Mouse (Mus musculus): Measurements from ENCODE around the gene Arhgap42. TPM values are rescaled to one million over a fixed set of nuclear protein-coding genes. Genes with fewer than 3 reads are reported as not detected.

The Arhgap42 gene
- polyA plus RNA-seq, 1 experiment: 3.5 TPM

DNA sequence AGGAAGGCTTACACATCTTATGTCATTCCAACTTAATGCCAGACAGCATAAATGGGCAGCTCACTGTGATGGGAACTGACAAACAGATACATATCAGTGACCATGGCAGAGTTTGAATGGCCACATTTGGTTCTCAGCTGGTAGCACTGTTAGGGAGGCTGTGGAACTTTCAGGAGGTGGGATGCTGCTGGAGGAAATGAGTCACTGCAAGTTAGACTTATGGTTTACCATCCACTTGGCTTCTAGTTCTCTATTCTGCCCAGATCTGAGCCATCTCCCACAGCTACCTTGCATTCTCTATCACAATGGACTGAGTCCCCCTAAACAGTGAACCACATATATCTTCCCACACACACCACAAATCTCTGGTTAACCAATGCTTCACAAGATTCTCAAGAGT lies 186.0 kb downstream of the Arhgap42 start:
- Histone ChIP-seq H3K27ac (replicated peaks; ENCODE audit: low read depth, low read length) (no peak overlapping the region), H3K4me3 (ENCODE audit: insufficient read depth, low read depth, low read length) (no peak overlapping the region), H3K4me1 (ENCODE audit: control insufficient read depth, insufficient read depth, insufficient read length, low read length) (no peaks in the 10 kb centered on the region)

DNA sequence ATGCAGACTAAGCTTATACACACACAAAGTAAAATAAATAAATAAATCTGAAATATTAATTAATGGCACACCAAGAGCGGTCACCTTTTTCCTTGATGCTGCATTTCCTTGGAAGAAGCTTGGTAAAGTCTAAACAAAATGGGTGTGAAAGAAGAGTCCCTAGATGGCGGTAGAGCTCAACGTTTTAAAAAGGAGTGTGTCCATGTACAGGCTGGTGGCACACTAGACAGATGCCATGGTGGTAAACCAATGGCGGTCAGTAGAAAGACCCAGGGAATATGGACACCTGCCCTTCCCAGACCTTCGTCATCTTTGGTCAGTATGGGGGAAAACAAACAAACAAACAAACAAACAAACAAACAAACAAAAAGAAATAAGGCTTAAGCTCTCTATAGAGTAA lies 187.7 kb downstream of the Arhgap42 start:
- no peak overlapping the region for H3K27ac ChIP-seq (replicated peaks; ENCODE audit: low read depth, low read length)
- H3K4me1 ChIP-seq (ENCODE audit: control insufficient read depth, insufficient read depth, insufficient read length, low read length): no peaks in the 10 kb centered on the region
- H3K4me3 ChIP-seq (ENCODE audit: insufficient read depth, low read depth, low read length): no peak overlapping the region

DNA sequence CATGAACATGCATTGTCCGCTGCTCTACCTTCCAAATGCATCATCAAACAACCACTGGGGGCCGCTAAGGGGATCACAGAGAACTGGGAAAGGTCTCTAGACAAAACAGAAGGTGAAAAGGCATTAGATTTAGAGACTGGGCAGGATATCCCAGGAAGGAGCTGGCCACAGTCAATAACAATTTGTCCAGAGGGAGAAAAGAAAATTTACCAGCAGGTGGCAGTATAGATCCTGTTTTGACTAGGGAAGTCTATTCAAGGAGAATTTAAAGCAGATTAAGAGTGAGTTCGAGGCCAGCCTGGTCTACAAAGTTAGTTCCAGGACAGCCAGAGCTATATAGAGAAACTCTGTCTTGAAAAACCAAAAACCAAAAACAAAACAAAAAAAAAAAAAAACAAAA lies 189.7 kb downstream of the Arhgap42 start:
- H3K27ac ChIP-seq (replicated peaks; ENCODE audit: low read depth, low read length): no peak overlapping the region
- no peaks in the 10 kb centered on the region for H3K4me1 ChIP-seq (ENCODE audit: control insufficient read depth, insufficient read depth, insufficient read length, low read length)
- no peak overlapping the region for H3K4me3 ChIP-seq (ENCODE audit: insufficient read depth, low read depth, low read length)

DNA sequence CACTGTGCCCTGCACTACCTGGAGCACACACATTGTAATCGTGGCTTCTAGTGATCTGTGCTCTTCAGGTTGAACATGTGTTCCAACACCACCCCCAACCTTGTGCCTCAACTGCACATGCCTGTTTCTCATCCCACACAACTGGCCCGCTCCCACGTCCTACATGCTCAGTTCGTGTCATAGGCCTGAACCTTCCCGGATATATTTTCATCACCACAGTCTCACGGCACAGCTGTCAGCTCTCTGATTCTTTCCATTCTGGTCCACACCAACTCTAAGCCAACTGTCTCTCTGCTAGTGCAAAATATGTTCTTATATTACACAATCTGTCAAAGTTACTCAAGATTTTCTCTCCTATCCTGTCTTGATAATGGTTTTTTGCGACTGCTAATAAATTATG lies 197.9 kb downstream of the Arhgap42 start:
- Histone ChIP-seq H3K27ac (replicated peaks; ENCODE audit: low read depth, low read length) (no peak overlapping the region), H3K4me3 (ENCODE audit: insufficient read depth, low read depth, low read length) (no peak overlapping the region), H3K4me1 (ENCODE audit: control insufficient read depth, insufficient read depth, insufficient read length, low read length) (no peaks in the 10 kb centered on the region)

DNA sequence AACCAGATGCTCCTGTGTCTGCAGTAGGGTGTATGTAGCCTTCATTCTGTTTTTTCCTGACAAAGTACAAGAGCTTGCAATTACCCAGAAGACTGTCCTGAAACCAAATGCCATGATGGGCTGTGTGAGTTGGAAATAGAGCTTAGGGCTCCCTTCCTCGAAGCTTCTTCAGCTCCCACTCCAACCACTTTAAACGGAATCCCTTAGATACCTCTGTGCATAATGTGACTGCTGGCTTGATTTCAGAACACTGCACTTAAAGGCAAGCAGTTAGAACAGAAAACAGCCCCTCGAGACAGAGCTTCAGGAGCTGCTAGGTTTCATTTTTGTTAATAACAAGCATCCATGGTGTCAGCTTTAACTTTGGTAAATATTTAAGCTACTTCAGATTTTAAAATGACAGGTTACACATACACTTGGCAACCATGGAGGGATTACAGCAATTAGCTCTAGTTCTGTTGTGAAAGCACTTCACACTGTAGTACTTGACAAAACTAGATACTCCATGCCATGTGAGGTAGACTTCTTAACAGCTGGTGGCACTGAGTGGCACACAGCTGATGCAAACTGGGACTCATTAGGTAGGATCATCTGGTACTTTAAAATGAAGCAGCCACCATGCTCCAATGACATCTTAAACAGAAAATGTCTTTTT lies 201.8 kb downstream of the Arhgap42 start:
- Histone ChIP-seq H3K4me1 (ENCODE audit: control insufficient read depth, insufficient read depth, insufficient read length, low read length) (no peaks in the 10 kb centered on the region), H3K4me3 (ENCODE audit: insufficient read depth, low read depth, low read length) (no peak overlapping the region), H3K27ac (replicated peaks; ENCODE audit: low read depth, low read length) (no peak overlapping the region)

DNA sequence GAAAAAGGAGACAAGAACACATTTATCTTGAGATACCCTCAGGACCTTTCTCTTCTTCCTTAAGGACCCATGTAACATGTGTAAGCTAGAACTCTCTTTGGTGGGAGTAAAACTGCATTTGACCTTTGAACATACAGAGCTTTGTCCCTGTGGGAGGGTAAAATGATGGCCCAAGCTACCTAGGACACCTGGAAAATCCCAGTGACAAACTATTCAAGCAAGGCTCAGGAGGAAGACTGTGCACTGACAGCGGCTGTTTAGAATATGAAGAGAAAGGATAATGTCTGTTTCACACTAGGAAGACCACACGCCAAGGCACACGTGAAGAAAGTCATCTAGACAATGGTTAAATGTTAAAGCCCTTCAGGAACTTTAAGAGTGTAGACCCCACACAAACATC lies 211.0 kb downstream of the Arhgap42 start:
- no peaks in the 10 kb centered on the region for H3K4me1 ChIP-seq (ENCODE audit: control insufficient read depth, insufficient read depth, insufficient read length, low read length)
- H3K27ac ChIP-seq (replicated peaks; ENCODE audit: low read depth, low read length): no peak overlapping the region
- H3K4me3 ChIP-seq (ENCODE audit: insufficient read depth, low read depth, low read length): no peak overlapping the region

DNA sequence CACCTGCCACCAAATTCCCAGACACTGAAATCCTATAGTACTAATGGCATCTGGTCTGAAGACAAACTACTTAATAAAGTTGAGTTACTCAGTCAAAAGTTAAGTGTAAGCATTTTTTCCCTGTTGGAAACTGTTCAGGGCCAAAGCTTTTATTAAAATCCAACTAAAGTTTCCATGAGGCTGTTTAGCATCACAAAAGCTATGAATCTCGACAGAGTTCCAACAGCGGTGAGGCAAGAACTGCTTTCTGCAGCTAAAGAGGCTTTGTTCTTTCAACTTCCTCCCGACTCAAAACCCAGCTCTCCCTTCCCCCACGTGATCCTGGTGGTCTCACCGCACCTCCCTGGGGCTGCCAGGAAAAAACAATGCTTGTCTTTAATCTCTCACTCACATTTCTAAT lies 211.5 kb downstream of the Arhgap42 start:
- Histone ChIP-seq H3K4me1 (ENCODE audit: control insufficient read depth, insufficient read depth, insufficient read length, low read length) (no peaks in the 10 kb centered on the region), H3K27ac (replicated peaks; ENCODE audit: low read depth, low read length) (no peak overlapping the region), H3K4me3 (ENCODE audit: insufficient read depth, low read depth, low read length) (no peak overlapping the region)

DNA sequence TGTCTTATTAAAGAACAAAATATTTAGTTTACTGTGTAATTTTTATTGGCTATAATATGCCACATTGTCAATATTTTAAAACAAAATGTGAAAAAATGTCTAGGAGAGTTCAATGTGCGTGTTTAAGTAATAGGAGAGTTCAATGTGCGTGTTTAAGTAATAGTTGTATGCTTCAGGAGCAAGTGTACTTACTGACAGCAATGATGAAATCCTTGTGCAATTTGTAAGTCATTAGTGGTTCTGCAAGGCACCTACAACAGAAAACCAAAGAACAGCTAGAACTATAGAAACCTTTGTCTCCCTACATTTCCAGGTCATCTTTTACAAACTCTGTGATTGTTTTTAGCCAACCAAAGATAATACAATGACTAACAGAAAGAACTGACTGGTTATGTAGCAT lies 223.8 kb downstream of the Arhgap42 start:
- Histone ChIP-seq H3K4me3 (ENCODE audit: insufficient read depth, low read depth, low read length) (no peak overlapping the region), H3K4me1 (ENCODE audit: control insufficient read depth, insufficient read depth, insufficient read length, low read length) (no peaks in the 10 kb centered on the region), H3K27ac (replicated peaks; ENCODE audit: low read depth, low read length) (no peak overlapping the region)

DNA sequence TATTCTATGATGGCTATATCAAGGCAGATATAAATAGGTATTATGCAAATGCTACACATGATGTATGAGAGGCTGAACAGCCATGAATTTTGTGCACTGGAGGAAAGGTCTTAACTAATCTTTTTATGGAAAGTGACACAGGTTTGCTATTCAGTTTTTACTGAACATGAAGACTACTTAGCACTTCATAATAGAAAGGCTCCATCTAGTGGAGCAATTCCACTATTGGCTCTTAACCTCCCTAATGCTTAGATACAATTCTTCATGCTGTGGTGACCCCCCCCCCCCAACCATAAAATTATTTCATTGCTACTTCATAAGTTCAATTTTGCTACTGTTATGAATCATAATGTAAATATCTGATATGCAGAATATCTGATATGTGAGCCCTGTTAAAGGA lies 237.7 kb downstream of the Arhgap42 start:
- H3K4me3 ChIP-seq (ENCODE audit: insufficient read depth, low read depth, low read length): no peak overlapping the region
- no peak overlapping the region for H3K27ac ChIP-seq (replicated peaks; ENCODE audit: low read depth, low read length)
- H3K4me1 ChIP-seq (ENCODE audit: control insufficient read depth, insufficient read depth, insufficient read length, low read length): no peaks in the 10 kb centered on the region; the same call in 1 of the 2 replicates

DNA sequence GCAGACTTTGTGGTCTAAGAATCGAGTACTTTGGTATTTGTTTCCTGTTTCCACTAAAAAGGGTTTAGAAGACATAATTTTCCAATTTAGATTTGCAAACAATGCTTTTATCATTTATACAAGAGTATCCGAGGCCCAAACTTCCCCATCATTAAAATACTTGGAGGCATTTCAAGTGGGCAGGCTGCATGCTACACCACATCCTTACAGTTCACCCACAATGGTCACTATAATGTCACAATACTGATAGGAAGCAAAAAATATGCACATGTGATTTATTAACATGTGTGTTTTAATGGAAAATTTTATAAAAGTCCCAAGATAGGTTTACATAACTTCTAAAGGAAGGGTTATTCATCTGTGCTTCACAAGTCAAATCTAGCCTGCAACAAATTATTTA lies 242.4 kb downstream of the Arhgap42 start:
- Histone ChIP-seq H3K4me1 (ENCODE audit: control insufficient read depth, insufficient read depth, insufficient read length, low read length) (no peaks in the 10 kb centered on the region), H3K27ac (replicated peaks; ENCODE audit: low read depth, low read length) (no peak overlapping the region), H3K4me3 (ENCODE audit: insufficient read depth, low read depth, low read length) (no peak overlapping the region)

DNA sequence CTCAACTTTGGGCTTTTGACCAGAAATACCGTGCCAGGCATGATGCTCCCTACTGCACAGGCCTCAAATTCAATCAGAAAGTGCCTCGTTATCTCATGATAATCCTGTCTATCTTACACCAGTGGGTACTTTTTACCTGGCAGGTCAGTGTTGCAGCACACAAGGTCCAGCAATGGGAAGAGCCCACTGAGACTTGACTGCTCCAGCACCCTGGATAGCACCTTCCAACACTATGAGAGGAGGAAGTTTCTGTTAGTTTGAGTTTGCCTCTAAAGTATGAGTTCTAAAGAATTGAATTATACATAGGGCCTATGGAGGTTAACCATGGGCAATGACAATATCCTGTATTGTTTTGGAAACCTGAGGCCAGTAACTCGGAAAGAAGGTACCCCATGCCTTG lies 256.6 kb downstream of the Arhgap42 start:
- no peak overlapping the region for H3K27ac ChIP-seq (replicated peaks; ENCODE audit: low read depth, low read length)
- H3K4me3 ChIP-seq (ENCODE audit: insufficient read depth, low read depth, low read length): no peak overlapping the region
- no peaks in the 10 kb centered on the region for H3K4me1 ChIP-seq (ENCODE audit: control insufficient read depth, insufficient read depth, insufficient read length, low read length)

DNA sequence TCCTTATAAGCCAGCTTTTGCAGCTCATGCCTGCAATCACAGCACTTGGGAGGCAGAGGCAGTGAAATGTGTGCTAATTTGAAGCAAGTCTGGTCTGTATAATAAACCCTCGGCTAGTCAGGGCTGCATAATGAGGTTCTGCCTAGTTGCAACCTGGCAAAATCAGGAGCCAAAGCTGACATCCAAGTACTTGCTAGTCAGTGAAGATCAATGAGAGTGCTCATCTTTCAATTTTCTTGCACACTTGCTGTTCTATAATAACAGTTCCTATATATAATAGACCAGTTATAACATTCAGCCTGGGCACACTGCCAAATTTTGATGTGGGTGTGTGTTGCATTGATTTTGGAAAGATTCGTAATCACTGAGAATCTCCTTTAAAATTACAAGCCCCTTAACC lies 261.1 kb downstream of the Arhgap42 start:
- Histone ChIP-seq H3K27ac (replicated peaks; ENCODE audit: low read depth, low read length) (no peak overlapping the region), H3K4me3 (ENCODE audit: insufficient read depth, low read depth, low read length) (no peak overlapping the region), H3K4me1 (ENCODE audit: control insufficient read depth, insufficient read depth, insufficient read length, low read length) (no peaks in the 10 kb centered on the region)

DNA sequence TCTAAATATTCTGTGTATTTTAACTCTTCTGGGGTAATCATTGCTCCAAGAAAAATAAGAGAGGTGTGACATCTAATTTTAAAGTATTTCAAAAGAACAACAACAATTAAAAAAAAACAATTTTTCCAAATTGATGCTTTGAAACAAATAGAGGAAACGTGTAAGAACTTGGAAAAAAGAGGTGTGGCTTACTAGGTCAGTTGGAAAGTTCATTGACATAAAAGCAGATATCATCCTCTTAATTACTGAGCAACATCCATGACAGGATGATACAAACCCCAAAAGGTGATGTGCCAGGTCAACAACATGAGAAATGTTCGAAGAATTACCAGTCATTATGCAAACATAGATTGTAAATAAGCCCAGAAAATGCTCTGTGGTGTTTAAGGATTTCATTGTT lies 267.4 kb downstream of the Arhgap42 start, which contains the start of gene Gm16485:
Gm16485 (plus strand) TSS at position 301 of the 400 bp plus-strand sequence.
- Histone ChIP-seq H3K4me1 (ENCODE audit: control insufficient read depth, insufficient read depth, insufficient read length, low read length) (no peaks in the 10 kb centered on the region), H3K27ac (replicated peaks; ENCODE audit: low read depth, low read length) (no peak within 1 kb of the TSS), H3K4me3 (ENCODE audit: insufficient read depth, low read depth, low read length) (no peak within 1 kb of the TSS)

DNA sequence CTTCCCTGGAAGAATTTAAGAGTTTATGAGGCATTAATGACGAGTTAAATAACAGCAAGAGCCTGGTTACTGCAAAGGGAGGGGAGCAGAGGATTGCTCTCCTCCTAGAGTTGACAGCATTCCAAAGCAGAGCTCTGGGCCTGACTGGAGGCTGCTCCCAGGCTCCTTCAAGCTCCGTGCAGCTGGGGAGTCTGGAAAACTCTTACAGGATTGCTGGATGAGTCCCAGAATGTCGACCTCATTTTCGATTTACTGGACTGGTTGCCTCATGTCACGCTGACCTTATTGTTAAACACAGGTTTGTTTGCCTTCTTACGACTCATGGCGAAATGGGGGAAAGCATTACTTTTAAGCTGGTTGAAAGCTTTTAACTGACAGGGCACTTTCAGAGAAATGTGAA lies 268.7 kb downstream of the Arhgap42 start:
- Histone ChIP-seq H3K27ac (replicated peaks; ENCODE audit: low read depth, low read length) (no peak overlapping the region), H3K4me3 (ENCODE audit: insufficient read depth, low read depth, low read length) (no peak overlapping the region), H3K4me1 (ENCODE audit: control insufficient read depth, insufficient read depth, insufficient read length, low read length) (no peaks in the 10 kb centered on the region)

DNA sequence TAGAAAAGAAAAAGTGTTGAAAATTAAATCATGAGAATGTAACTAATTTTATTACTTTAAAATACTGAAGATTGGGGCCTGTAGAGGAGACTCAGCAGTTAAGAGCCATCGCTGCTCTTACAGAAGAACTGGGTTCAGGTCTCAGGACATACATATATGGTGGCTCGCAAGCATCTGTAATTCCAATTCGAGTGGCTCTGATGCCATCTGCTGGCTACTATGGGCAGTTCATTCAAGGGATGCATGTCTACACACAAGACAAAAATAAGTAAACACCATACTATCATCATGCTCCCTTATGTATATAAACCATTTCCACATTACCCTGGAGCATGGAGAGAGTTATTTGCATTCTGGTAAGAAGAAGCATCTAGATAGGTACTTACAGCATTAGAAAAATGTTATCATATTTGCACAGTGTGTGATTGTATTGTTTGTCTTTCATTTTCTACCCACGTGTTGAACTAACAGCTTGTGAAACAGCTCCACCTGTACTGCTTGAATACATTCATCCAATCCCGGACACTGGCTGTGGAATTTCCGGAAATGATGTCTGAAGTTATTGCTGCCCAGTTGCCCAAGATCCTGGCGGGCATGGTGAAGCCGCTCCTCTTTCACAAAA lies 274.3 kb downstream of the Arhgap42 start:
- H3K27ac ChIP-seq (replicated peaks; ENCODE audit: low read depth, low read length): no peak overlapping the region
- H3K4me3 ChIP-seq (ENCODE audit: insufficient read depth, low read depth, low read length): no peak overlapping the region

DNA sequence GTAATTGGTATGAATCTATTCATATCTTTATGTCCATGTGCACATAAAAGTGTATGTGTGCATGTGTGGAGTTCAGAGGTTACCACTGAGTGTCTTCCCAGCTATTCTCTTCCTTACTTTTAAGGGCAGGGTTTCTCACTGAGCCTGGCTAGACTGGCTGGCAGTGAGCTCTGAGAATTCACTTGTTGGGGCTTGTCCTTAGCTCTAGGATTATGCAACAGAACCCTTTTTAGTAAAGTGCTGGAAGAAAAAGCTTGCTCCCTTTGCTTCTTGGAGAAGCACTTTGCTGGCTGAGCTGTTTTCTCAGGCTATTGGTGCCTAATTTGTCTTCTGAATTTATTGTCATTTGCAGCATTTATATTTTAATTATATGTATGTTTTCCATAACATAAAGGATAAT lies 285.6 kb downstream of the Arhgap42 start:
- no peak overlapping the region for H3K27ac ChIP-seq (replicated peaks; ENCODE audit: low read depth, low read length)
- H3K4me3 ChIP-seq (ENCODE audit: insufficient read depth, low read depth, low read length): no peak overlapping the region
- H3K4me1 ChIP-seq (ENCODE audit: control insufficient read depth, insufficient read depth, insufficient read length, low read length): no peaks in the 10 kb centered on the region

More for the DNA sequence above, 274.3 kb downstream of the Arhgap42 start:
- H3K4me1 ChIP-seq (ENCODE audit: control insufficient read depth, insufficient read depth, insufficient read length, low read length): no peaks in the 10 kb centered on the region

All from brown adipose tissue, adult 24 weeks (tissue).